Mouse (Mus musculus): ENCODE data around the gene Rassf6.

Rassf6 gene

DNA sequence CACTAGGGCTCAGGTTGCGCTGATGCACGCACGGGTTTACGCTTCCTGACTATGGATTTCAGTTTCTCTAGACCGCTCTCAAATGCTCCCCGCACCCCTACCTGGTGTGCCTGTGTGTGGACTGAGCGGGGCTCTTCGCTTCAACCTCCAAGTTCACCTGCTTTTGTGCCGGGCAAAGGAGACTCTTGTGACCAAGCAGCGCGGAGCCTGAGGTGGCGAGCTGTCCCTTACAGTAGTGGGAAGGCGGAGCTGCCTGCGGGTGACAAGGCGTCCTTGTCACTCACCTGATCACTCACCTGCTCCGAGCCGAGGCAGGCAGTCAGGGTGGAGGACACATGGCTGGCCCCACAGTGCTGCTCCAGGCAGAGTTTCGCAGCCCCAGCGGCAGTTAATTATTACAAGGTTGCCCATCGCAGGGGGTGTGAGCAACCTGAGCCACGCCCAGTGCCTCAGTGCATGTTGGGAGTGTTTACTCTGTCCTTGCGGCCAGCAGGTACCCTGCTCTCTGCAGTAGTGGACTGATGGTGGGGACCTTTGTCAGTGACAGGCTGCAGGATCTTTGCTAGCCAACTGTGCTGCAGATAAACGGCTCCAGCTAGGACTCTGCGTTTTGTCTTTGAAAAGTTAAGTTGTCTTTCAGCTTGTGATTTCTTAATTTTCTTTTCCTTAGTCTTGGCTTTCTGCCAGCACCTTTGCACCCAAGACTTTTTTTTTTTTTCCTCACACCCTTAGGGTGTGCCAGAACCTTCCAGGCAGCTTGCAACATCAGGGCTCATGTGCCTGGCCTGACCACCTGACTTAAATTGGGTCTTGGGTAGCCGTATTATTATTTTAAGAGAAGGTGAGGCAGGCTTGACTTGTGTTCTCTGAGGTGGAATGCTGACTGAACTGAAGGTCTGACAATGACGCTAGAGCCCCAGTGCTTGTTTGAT lies at the start of gene Rassf6:
TSS of gene Rassf6 (minus strand) at position 372 of the 932 bp plus-strand sequence.
- WGBS, result 11% methylated on average over 26 of the region's 26 CpGs

DNA sequence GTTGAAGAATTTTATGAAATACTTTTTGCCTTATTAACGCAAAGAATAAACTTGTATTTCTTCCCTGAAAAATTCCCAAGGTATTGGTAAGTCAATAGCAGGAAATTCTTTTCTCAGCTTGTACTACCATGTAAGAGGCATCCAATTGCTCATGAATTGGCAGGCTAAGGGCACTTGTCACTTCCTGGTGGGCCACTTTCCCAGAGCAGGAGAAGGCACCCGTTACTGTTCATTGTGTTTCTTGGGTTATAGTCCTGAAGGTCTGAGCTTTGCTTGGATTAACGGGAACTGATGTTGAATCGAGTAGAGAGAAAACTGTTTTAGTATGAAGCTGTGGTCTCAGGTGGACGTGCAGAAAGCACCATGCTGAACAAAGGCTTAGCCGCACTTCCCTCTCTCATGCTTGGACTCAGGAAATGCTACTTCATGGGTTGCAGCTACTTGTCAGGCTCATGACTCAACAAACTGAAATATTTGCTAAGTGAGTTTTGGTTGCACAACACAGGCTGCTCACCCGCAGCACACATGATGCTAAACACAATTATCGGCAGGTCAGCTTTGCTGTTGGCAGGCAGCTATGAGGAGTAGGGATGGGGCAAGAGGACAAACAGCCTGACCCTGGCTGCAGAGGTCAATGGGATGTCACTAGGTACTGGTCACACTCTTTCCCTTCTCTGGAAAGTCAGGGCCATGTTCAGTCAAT lies 49.1 kb upstream of the Rassf6 start:
- WGBS, result 83% methylated on average over 8 of the region's 8 CpGs

DNA sequence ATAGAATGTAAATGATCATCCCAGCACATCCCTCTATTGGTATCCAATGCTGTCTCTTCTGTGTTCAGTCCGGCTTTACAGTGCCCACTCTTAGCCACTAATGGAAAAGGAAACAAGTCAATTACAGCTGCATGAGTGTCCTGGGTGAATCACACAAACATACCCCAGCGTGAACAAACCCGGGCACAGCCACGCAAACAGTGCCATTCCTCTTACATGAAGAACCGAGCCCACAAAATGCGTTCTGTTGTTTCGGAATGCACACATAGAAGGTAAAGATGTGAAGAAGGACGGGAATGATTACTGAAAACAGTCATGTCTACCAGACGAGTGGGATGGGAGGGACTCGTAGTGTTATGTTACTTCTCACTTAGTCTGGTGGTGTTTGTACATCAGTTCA lies 47.5 kb upstream of the Rassf6 start:
- 92% methylated on average over 10 of the region's 10 CpGs for WGBS

DNA sequence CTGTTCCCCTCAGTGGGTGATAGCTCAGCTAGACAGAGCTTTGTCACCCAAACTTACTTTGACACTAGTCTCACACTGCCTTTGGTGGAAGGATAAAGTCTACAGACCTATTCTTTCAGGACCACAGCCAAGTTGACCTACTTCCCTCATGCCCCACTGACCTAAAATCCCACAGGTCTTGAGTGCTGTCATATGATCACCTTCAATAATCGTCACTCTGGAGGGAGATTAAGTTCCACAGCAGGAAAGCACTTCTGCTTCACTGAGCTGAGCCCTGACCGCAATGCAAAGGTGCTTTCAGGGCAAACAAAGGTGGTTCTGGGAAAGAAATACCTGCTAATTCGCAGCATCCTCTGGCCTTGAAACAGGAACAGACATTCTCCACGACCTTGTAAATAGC lies 44.5 kb upstream of the Rassf6 start:
- 56% methylated on average over 4 of the region's 4 CpGs for WGBS

DNA sequence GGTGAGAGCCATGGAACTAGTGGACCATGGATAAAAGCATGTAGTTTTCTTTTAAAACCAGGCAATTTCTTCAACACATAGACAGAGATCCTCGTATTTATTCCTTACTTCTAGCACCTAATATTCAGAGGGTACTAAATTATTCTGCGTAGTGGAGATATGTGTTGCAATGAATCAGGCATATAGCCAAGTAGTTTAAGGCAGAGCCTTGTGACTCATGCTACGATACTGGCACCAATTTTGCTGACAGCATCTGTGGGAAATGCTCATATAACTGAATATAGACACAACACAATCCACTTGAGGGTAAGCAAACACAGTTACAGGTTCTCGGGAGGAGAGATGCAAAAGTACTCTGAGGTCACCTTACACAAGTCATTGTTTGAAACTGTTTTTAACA lies 41.4 kb upstream of the Rassf6 start:
- WGBS, result 76% methylated on average over 4 of the region's 4 CpGs

DNA sequence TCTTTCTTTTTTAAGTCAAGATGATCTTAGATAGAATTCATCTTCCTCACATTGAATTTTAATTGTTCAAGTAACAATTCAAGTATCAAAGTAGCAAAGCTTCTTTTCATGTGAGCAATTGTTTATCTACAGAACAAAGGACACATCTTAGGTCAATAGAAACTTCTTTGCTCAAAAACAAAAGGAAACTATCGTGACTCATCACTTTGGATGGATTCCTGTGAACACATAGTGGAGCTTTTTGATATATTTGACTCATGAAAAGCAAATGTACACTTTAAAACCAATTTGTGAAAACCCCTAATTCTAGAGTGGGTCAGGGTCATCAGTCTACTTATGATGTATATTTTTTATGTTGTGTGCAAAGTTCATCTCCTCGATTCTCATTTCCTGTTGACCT lies 37.1 kb upstream of the Rassf6 start:
- WGBS, result 62% methylated on average over 2 of the region's 2 CpGs

DNA sequence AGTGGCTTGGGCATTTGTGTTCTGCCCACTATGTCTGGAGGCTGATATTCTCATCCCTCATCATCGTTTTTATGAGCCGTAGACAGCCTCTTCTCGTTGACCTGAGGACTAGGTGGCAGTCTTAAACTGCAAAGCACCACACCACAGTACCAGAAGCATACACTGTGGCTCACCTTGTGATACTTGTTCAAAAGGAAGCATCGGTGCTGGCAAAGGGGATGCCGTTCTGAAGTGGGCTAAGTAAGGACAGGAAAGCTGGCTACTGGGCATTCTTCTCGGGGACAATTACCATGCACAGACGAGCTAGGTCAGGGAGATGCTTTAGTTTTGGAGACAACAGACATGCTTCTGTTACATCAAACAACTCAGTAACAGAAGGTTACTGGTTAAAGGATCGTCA lies 21.4 kb upstream of the Rassf6 start:
- WGBS, result 56% methylated on average over 8 of the region's 8 CpGs

DNA sequence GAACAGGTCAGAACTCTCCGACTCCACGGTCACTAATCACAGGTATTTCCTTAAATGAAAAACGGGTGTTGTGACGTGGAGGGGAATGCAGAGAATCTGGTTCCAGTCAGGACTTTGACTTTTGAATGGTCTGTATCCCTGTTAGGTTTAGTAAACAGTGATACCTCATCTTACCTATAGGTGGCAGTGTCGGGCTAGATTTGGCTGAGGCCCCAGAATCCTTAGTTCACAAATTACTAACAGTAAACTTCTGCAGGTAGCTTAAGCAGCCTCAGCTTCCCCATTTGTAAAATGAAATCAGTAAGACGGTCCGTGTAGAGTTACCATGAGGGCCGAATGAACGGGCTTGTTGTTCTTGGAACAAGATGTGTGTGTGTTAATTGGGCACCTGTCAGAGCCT lies 21.0 kb upstream of the Rassf6 start:
- WGBS, result 22% methylated on average over 9 of the region's 9 CpGs

DNA sequence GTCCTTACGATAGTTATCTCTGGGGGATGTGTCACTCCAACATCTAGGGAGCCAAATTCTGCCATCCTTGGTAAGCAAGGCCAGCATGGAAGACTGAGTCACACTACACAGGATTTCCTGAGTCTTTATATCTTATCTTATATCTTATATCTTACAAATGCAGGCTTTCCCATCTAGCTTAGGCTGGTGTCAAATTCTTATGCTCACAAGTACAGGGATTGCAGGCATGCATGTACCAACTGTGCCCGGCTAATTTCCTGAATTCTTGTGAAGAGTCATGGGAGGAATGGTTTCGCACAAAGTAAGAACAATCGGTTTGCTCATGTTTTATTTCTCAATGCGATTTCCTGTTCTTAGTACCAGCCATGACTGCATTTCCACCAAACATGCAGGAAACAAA lies 20.0 kb upstream of the Rassf6 start:
- 87% methylated on average over 5 of the region's 5 CpGs for WGBS

DNA sequence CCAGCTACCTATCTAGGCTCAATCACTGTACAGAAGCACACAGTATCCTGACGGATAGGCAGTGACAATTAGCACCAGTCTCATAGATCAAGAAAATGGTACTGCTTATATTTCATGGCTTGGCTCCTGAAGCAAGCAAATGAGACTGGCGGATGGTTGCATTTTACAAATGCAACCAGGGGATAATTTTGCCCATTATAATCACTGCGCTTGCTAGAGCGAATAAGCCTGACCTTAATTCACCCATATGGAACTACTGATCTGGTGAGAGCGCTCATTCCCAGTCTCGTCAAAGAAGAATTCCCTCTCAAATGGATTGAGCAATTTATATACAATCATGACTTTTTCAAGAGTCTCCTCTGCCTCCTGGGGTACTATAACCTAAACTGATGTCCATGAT lies 16.2 kb upstream of the Rassf6 start:
- 74% methylated on average over 6 of the region's 6 CpGs for WGBS

DNA sequence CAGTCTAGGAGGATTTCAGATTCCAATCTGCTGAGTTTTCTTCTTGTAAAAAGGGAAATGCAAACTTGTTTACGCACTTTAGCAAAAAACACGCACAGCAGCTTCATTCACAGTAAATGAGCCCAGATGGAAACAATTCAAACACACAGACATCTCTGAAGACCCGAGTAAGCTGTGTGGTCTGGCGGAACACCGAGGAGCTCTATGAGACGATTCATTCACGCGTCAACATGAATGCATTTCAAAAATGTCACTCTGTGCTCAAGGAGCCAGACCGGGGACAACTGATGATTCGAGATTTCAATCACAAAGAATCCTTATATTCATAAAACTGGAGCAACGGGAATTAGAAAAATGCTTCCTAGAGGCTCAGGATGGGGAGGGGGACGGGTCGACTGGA lies 15.4 kb upstream of the Rassf6 start:
- 35% methylated on average over 13 of the region's 13 CpGs for WGBS

DNA sequence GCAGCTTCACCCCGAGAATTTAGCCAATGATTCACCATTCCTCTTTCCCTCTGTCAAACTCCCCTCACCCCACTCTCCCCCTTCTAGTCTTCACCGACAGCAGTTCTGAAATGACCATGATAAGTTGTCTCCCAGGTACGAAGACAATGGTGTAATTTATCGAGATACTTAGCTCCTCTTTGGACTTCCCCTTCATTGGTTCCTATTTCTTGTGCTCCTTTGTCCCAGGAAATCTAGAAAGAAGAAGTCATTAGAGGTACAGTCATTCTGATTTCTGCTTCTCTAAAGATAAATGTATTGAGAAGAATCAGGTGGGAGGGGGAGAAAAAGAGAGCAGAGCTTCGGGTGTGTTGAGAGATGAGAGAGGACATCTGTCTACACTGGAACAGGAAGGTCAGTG lies 14.3 kb upstream of the Rassf6 start:
- 84% methylated on average over 5 of the region's 5 CpGs for WGBS

DNA sequence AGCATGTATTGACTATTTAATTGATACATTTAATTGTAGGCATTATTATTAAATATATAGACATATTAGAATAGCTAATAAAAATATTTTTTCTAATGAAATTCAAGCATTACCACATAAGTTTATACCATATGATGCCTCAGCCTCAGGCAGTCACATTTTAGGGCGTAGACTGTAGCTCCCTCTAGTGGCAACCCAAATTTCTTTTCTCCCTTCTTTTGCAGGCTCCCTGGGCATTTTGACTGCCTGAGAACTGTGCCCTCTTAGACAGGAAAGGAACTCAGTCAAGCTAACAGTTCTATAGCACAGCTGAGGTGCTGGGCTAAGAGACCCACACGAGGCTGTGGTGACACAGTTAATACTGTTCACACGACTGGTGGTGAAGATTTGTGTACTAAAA lies 12.3 kb upstream of the Rassf6 start:
- 5% methylated on average over 3 of the region's 3 CpGs for WGBS

DNA sequence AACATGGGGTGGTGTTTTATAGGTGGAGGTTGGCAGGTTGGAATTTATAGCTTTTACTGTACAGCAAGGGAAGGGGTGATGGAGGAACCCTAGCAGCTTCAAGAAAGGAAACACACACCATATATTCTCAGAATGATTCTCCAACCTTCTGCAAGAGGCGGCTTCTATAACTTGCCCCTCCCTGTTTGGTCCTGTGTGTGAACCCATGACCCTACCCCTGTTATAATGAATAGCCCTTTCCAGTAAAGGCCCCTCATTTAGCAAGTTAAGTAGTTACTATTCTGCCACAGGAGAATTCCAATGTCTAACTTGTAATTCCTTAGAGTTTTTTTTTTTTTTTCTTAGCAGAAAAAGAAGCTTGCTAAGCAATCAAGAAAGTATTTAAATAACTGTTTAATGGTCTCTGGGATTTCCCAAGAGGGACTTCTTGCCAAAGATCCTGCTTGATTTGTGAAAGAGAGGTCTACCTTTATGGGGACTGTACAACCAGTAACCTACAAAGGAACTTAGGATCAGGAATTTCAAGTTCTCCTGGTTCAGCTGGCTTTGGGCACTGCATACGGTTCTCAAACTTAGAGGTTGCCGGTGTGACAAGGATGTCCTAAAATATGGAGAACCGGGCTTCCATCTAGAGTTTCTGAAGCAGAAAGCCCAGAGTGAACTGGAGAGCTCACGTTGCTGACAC lies 10.2 kb upstream of the Rassf6 start:
- 82% methylated on average over 5 of the region's 5 CpGs for WGBS

DNA sequence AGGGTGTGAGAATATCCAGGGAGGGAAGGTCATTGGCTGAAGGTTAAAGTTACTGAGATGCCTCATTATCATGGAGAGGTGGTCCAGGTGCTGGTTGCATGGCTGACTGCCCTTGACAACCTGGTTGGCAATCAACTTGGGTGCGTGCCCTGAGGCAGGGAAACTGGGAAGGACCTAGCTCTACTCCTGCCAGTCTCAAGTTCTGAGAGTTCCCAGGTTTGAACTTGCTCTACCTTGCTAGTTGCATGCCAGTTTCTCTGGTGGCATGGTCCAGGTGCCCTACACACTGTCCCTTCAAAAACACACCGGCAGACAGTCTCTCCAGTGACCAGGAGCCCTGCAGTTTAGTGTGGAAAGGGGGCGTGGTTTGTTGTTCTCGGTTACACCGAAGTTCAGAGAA lies 7.0 kb upstream of the Rassf6 start:
- 87% methylated on average over 5 of the region's 5 CpGs for WGBS

DNA sequence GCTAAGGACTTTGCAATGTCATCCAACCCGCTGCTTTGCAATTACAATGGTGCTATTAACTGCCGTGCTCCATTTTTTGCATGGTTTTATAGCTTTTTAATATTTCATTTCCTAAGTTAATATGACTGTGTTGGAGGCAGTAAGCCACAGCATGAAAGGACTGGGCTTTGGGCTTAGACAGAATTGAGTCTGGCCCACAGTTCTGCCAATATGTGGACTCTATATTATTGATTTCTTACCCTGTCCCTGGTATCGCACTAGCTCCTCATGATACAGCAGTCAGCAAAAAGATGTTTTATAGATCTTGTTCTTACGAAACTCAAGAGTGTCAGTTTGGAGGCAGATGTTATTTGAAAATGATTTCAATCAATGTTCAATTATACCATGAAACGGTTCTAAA lies 5.9 kb upstream of the Rassf6 start:
- WGBS, result 84% methylated on average over 5 of the region's 5 CpGs

DNA sequence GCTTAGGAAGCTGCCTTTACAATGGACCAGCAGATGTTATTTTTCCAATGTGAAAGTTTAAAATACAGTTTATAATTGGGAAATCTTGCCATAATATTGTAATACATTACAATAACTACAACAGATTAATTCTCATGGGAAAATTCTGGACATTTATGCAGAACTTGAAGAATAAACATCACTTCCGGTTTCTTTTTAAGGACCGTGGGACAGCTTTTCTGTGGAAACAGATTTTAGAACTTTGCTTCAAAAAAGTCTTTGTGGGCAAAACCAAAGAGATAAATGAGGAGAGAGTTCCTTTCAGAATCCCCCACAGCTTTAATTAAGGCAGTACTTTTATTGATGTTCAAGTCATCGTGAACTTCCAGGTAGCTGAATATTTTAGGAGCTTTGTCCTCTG lies 5.1 kb upstream of the Rassf6 start:
- 37% methylated on average over 3 of the region's 3 CpGs for WGBS

DNA sequence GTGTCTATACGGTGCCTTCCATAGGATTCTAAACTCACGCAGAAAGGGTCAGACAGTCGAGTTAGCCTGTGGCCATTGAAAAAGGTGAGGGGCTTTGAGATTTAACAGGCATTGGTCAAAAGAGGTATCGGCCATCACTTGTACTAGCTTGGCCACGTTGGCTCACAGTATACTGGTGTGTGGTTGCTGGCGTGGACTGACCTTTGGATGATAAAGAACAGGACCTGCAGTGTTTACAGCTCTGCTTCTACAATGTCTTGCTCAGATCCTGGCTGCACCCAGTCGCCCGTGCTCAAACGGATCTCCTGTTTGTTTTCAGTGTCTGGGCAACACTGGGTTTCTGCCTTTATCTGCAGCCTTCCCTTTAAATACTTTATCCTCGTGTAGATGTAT lies 757 bp upstream of the Rassf6 start:
- 76% methylated on average over 10 of the region's 10 CpGs for WGBS

DNA sequence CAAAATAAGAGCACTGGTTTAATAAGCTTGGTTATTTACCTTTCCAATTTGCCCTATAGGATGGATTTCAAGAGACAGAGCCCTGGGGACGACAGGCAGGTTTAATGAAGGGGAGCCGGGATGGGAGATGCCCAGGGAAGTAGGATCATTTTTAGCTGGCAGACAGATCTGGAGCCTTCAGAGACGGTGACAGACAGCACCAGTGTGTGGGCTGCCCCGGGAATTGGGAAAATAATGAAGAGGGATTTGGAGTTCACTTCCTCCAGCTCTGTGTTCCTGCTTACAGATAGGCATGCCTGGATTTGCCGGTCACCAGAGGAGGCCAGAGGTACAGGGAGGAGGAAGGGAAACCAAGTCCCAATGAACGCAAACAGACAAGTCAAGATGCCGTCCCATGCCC lies 5.6 kb downstream of the Rassf6 start:
- WGBS, result 79% methylated on average over 7 of the region's 7 CpGs

DNA sequence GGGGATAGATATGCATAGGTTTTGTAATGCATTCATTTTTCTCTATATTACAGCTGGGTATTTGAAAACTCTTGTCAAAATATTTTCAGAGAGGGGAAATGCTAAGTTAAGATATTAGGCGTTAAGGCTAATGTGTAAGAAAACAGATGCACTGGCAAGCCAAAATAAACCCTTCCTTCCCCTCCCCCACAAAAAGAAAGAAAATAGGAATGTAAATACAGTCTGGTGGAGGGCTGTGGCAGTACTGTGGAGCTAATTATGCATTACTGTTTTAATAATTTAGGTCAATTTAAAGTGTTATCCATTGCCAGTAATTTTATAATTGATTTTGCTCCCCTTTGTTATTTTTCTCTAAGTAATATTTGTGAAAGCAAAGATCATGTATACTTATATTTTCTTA lies 11.9 kb downstream of the Rassf6 start:
- 70% methylated on average over 1 of the region's 1 CpGs for WGBS

DNA sequence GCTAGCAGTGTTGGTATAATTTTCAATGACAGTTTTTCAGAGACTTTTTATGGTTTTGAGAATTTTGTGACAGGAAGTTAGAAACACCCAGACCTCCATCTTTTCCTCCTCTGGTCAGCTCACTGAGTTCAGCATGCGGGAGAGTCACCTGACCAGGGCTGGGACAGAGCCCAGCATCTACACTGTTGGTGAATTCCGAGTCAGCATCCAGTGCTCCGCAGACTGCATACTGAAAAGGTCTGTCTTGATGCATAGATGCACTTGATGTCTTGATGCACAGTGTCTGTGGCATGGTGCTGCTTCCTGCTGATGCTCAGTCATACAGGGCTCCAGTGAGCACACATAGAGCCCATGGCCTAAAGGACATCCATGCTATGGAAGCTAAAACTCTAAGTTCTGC lies 12.4 kb downstream of the Rassf6 start:
- WGBS, result 75% methylated on average over 3 of the region's 3 CpGs

DNA sequence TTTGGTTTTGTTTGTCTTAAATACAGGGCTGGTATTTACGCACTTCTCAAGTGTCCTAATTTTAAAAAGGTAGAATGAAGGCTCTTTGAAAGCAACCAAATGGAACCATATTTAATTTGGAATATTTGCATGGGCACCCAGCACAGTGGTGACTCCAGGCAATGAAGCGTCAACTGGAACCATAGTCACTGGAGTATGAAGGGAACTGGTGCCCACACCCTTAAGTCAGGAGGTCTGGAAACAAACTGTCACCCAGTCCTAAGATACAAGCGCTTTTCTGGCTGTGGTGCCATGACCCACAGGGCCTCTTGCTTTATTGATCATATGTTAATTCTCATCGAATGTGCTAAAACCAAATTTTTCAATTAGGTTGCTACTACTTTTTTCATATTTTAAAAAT lies 13.0 kb downstream of the Rassf6 start:
- WGBS, result 92% methylated on average over 4 of the region's 4 CpGs

Measured in cerebral cortex, adult 2 months (tissue).